Mouse (Mus musculus) cortical plate, adult 2 months (tissue): ENCODE measurements at regions not wholly inside any gene's neighbourhood (a gene's known extent, or its start where the extent isn't known, plus 50 kb on each side); places are given as distances from the start of the nearest gene placed in this dataset.

Experiments
- CTCF ChIP-seq: fragments of 200-500 bp; IDR thresholded peaks from 2 replicates; pipeline ENCODE4 v1.5.1; 2011; ENCODE audit warnings: mild to moderate bottlenecking, control low read depth, low read length; ENCODE audit not compliant: insufficient read depth; ENCODE audit errors: extremely low read depth
- POLR2A ChIP-seq: fragments of 200-500 bp; IDR thresholded peaks from 2 replicates; pipeline ENCODE4 v1.6.1; 2011; ENCODE audit warnings: mild to moderate bottlenecking, low read length, control low read depth; ENCODE audit not compliant: insufficient read depth; ENCODE audit errors: extremely low read depth

- TF ChIP-seq CTCF (no peak), POLR2A (no peak)
Observed at GRCm38 (mm10) chr3:155470742-155471141, 377.5 kb downstream of the Lrriq3 start.
